Mouse (Mus musculus) heart, postnatal 0 days (tissue): ENCODE results near the gene Prrc2a.

Experiments
- CTCF ChIP-seq: IDR thresholded peaks from 2 replicates; pipeline ENCODE4 v1.5.1; 2016; ENCODE audit warnings: antibody characterized with exemption, control low read depth, low read depth
- EP300 ChIP-seq: IDR thresholded peaks from 2 replicates; pipeline ENCODE4 v1.6.1; 2016; ENCODE audit warnings: antibody characterized with exemption, low read depth

GRCm38 (mm10) chr17:35204494-35205379 lies 40.0 kb upstream of the Prrc2a start, which contains the start of gene Lta:
- TF ChIP-seq CTCF, result no peak
- TF ChIP-seq EP300, result no peak
